Mouse (Mus musculus) spleen, adult 2 months (tissue): Measurements from ENCODE around the gene Prcc. TPM values are rescaled to one million over a fixed set of nuclear protein-coding genes. Genes with fewer than 3 reads are reported as not detected.
A peak's percentile ranks its signal among the peaks of the same experiment; 100 is the strongest.

Source experiments
- DNase-seq, 2 experiments: peaks; one replicate each; pipeline versions ENCODE4 v3.0.0 to v3.0.0-alpha.2; 2012 to 2021; ENCODE audit warnings: low spot score in 2 of 2, low read depth in 1 of 2
- H3K27ac ChIP-seq: fragments of 200-500 bp; 2 replicates; pipeline ENCODE4 v1.5.1; 2012; ENCODE audit warnings: low read length, inconsistent platforms; ENCODE audit not compliant: insufficient read depth
- H3K27me3 ChIP-seq: fragments of 200-500 bp; 2 replicates; pipeline ENCODE4 v1.6.1; 2012; ENCODE audit warnings: mild to moderate bottlenecking, moderate library complexity, low read length, inconsistent platforms; ENCODE audit not compliant: control insufficient read depth, insufficient read depth
- H3K36me3 ChIP-seq: fragments of 200-500 bp; 2 replicates; pipeline ENCODE4 v1.6.1; 2012; ENCODE audit warnings: mild to moderate bottlenecking, low read length, inconsistent platforms; ENCODE audit not compliant: control insufficient read depth, insufficient read depth
- H3K4me1 ChIP-seq: fragments of 200-500 bp; 2 replicates; pipeline ENCODE4 v1.6.1; 2011; ENCODE audit warnings: inconsistent platforms; ENCODE audit not compliant: control insufficient read depth, insufficient read depth, insufficient read length
- H3K4me3 ChIP-seq: fragments of 200-500 bp; 2 replicates; pipeline ENCODE4 v1.5.1; 2011; ENCODE audit warnings: mild to moderate bottlenecking, inconsistent platforms; ENCODE audit not compliant: insufficient read depth, insufficient read length; ENCODE audit errors: extremely low read depth
- CTCF ChIP-seq: fragments of 200-500 bp; IDR thresholded peaks from 2 replicates; pipeline ENCODE4 v1.5.1; 2011; ENCODE audit warnings: mild to moderate bottlenecking, inconsistent platforms; ENCODE audit not compliant: insufficient read depth, insufficient read length, insufficient replicate concordance; ENCODE audit errors: extremely low read depth
- POLR2A ChIP-seq: fragments of 200-500 bp; IDR thresholded peaks from 2 replicates; pipeline ENCODE4 v1.6.1; 2011; ENCODE audit warnings: low read depth, low read length, inconsistent platforms
- WGBS: fragments of 180-500 bp; shearing (Covaris S2); methylation state at CpG from one replicate; pipeline ENCODE4 v1.1.7; 2018; 5-methylcytosine and 5-hydroxymethylcytosine counted together
- polyA plus RNA-seq: library from polyadenylated mRNA; depleted of rRNA; stranded (reverse); fragments of >200 nt; gene quantifications from 2 replicates; pipeline ENCODE4 v1.2.3, GENCODE M21; 2012

Prcc gene
- polyA plus RNA-seq, 1 experiment, result 23.3 TPM

GRCm38 (mm10) chr3:87913491-87913890 is 28.1 kb upstream of the Prcc start:
- Histone ChIP-seq H3K4me3 (no peak overlapping the region), H3K4me1 (peaks cover 10% of the 10 kb centered on the region; the same call in 1 of the 2 replicates), H3K27me3 (no peaks in the 10 kb centered on the region), H3K36me3 (peaks cover 20% of the 10 kb centered on the region), H3K27ac (no peak overlapping the region)
- WGBS, result 94% methylated on average over 7 of the region's 7 CpGs
- no peak for DNase-seq
- TF ChIP-seq CTCF (no peak), POLR2A (no peak)

DNA sequence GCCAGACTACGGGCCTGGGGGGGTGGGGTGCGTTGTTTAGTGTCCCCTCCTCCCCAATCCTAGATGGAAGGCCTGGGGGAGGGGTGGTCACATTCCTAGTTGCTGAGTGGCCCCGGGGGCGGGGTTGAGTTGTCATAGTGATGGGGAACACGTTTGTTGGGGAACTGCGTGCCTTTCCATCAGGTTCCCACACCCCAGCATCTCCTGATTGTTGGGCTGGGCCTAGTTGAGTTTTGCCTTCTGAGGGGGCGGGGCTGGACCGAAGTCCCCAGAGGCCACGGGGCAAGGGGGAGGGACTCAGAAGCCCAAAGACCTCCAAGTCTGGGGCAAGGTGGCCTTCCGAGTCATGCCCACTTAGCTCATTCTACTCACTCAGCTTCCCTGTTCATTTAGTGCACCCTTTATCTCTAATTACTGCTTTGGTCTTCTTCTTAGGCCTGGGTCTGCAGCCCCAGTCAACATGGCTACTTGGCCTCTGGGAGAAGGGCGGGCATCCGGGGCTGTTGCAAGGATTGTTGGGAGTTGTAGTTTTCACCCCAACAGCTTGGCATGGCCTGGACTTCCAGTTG is 25.2 kb upstream of the Prcc start:
- Histone ChIP-seq H3K27ac (peak overlapping the region; percentile 72), H3K4me1 (peaks cover 16% of the 10 kb centered on the region; the same call in 1 of the 2 replicates), H3K4me3 (peak overlapping the region; percentile 60), H3K36me3 (peaks cover 17% of the 10 kb centered on the region), H3K27me3 (no peaks in the 10 kb centered on the region)
- TF ChIP-seq CTCF, result no peak
- TF ChIP-seq POLR2A, result no peak
- WGBS, result 35% methylated on average over 12 of the region's 12 CpGs
- DNase-seq, result peak in 1 of 2 experiments; percentile 39

DNA sequence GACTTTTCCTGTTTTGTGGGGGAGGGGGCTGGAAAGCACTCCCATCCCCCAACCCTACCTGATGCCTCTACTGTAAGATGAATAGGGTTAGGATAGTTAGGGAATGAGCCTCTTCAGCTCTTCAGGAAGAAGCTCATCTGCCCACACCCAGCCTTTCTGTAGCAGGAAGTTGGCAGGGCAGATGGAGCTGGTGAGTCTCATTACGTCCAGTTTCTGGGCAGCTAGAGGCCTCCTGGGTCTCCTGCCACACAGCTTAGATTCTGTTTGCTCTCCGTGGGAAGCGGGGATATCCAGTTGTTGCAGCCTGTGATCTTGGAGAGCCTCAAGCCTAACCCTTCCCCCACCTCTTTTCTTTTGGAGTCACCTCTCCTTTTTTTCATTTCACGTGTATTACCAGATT is 24.5 kb upstream of the Prcc start:
- 49% methylated on average over 4 of the region's 4 CpGs for WGBS
- no peak for TF ChIP-seq POLR2A
- Histone ChIP-seq H3K27me3 (no peaks in the 10 kb centered on the region), H3K36me3 (peaks cover 13% of the 10 kb centered on the region), H3K27ac (0 out of 2 replicates have a peak overlapping the region, but pooled peaks have one; percentile 11), H3K4me3 (no peak overlapping the region), H3K4me1 (peaks cover 16% of the 10 kb centered on the region; the same call in 1 of the 2 replicates)
- DNase-seq, result no peak

- TF ChIP-seq POLR2A (no peak), CTCF (no peak)
- DNase-seq, result no peak
- H3K27ac ChIP-seq, result no peak overlapping the region
- H3K4me3 ChIP-seq, result no peak overlapping the region
- WGBS, result 92% methylated on average over 2 of the region's 2 CpGs
- no peaks in the 10 kb centered on the region for H3K27me3 ChIP-seq
- H3K36me3 ChIP-seq, result peaks cover 8% of the 10 kb centered on the region
- peaks cover 16% of the 10 kb centered on the region; the same call in 1 of the 2 replicates for H3K4me1 ChIP-seq
Measured at GRCm38 (mm10) chr3:87909381-87909780, 24.0 kb upstream of the Prcc start.

- H3K4me1 ChIP-seq, result peaks cover 16% of the 10 kb centered on the region; the same call in 1 of the 2 replicates
- no peaks in the 10 kb centered on the region for H3K27me3 ChIP-seq
- 3% methylated on average over 1 of the region's 1 CpGs for WGBS
- DNase-seq, result no peak
- peak overlapping the region; percentile 96; the same call in 1 of the 2 replicates for H3K4me3 ChIP-seq
- H3K36me3 ChIP-seq, result no peaks in the 10 kb centered on the region
- TF ChIP-seq CTCF, result no peak
- no peak for TF ChIP-seq POLR2A
- no peak overlapping the region for H3K27ac ChIP-seq
Measured at GRCm38 (mm10) chr3:87907906-87908305, 22.5 kb upstream of the Prcc start.

DNA sequence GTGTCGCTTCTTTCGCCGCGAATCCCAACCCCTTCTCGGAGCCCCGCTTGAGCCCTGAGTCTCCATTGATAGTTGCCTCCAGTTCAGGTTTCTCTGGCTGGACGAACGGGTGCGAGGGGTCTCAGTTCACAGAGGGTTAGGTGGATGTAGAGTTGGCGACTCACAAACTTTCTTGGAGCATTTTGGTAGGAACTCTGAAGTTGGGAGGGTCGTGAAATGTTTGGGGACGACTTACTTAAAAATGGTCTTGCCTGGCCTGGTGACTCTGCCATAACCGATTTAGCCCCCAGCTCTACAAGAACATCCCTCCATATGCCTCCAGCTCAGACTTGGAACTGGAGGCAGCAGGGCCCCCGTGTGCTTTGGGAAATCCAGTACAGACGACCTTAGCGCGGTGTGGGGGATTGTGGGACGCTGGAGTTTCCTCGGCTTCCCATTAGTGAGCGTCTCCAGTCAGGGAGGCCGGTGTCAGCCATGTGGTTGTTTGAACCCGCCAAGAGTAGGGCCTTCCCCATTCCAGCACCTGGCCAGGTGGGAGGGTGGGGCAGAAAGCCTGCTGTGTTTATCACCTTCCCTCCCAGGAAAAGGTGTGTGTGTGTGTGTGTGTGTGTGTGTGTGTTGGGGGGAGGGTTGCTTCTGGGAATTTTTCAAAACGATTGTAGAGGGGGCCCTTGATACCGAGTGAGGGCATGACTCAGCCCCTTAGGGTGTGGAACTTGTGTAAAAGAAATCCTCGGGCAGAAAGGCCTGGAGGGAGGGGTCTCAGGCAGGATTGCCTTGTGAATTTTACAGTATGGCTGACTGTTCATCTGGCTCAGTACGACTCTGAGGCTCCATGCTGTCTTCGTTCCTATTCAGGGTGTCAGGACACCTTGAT is 21.8 kb upstream of the Prcc start:
- peak overlapping the region; percentile 96 for H3K4me3 ChIP-seq
- peak in 1 of 2 experiments; percentile 24 for DNase-seq
- no peak for TF ChIP-seq CTCF
- TF ChIP-seq POLR2A, result no peak
- H3K36me3 ChIP-seq, result no peaks in the 10 kb centered on the region
- no peaks in the 10 kb centered on the region for H3K27me3 ChIP-seq
- peak overlapping the region; percentile 88; the same call in 1 of the 2 replicates for H3K27ac ChIP-seq
- WGBS, result under 1% methylated on average over 27 of the region's 27 CpGs
- H3K4me1 ChIP-seq, result peaks cover 16% of the 10 kb centered on the region; the same call in 1 of the 2 replicates
